In the genomic region with DNA sequence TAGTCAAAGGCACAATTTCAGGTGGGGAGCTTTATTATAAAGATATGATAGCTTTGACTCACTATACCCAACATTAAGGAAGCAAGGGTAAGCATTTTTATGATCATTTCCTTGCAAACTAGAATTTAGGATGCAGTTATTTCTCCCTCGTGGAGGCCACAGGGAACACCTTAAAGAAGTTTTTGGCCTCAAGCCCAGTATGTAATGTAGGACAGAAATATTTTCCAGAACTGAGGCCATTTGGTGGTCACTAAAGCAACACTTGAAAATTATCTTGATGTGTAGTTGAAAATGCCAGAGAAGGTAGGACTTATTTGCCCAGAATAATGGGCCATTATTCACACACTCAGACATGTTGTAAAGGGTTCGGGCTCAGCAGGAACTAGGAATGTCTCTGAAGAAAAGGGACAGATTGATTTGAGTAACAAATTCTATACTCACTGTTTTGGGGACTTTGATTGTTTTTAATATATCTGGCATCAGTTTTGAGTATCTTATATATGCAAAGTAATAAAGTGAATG, we compare ENCODE assay signal across 27 mouse cellular contexts.
DNase-seq lines count a peak whose midpoint lies in the region; ATAC-seq and TF ChIP-seq lines count a peak whose summit lies in the region.
"Had no signal": no experiment of that assay in that cellular context is flagged by ENCODE, and none has a peak within 500 bp of the region (broad histone marks: within the 10 kb centered on the region; RNA-seq: fewer than 3 reads in every experiment).

No protein-coding gene starts in this region.

- H3K4me1 ChIP-seq in embryonic facial prominence, embryonic 12.5 days: no peaks in the 10 kb centered on the region
- no peaks in the 10 kb centered on the region for H3K4me1 ChIP-seq in embryonic facial prominence, embryonic 10.5 days
- H3K4me1 ChIP-seq in lung, embryonic 14.5 days (ENCODE audit: insufficient read depth): no peaks in the 10 kb centered on the region
- peaks cover 5% of the 10 kb centered on the region for H3K4me1 ChIP-seq in lung, embryonic 16.5 days (replicated peaks; ENCODE audit: control insufficient read depth, insufficient read depth, low read length)
- H3K4me1 ChIP-seq in embryonic facial prominence, embryonic 14.5 days (ENCODE audit: control insufficient read depth, insufficient read depth, low read length): no peaks in the 10 kb centered on the region
- H3K4me1 ChIP-seq: forebrain, embryonic 10.5 days; forebrain, embryonic 12.5 days; forebrain, embryonic 15.5 days had no signal

- no peaks in the 10 kb centered on the region for H3K36me3 ChIP-seq in embryonic facial prominence, embryonic 12.5 days
- H3K36me3 ChIP-seq in embryonic facial prominence, embryonic 10.5 days (replicated peaks): no peaks in the 10 kb centered on the region
- H3K36me3 ChIP-seq in lung, embryonic 14.5 days (ENCODE audit: insufficient read depth): no peaks in the 10 kb centered on the region
- no peaks in the 10 kb centered on the region for H3K36me3 ChIP-seq in lung, embryonic 16.5 days (ENCODE audit: control insufficient read depth, insufficient read depth, low read length)
- no peaks in the 10 kb centered on the region for H3K36me3 ChIP-seq in embryonic facial prominence, embryonic 14.5 days (ENCODE audit: control insufficient read depth, insufficient read depth, low read length)
- H3K36me3 ChIP-seq: embryonic facial prominence, embryonic 15.5 days; forebrain, embryonic 10.5 days; forebrain, embryonic 12.5 days; forebrain, embryonic 15.5 days; G1E had no signal

- WGBS in embryonic facial prominence, embryonic 12.5 days: 52% methylated on average over 2 of the region's 2 CpGs
- WGBS in embryonic facial prominence, embryonic 10.5 days: 81% methylated on average over 2 of the region's 2 CpGs
- WGBS in lung, embryonic 14.5 days: 34% methylated on average over 2 of the region's 2 CpGs
- 34% methylated on average over 2 of the region's 2 CpGs for WGBS in lung, embryonic 16.5 days
- 49% methylated on average over 2 of the region's 2 CpGs for WGBS in embryonic facial prominence, embryonic 14.5 days

- H3K4me2 ChIP-seq in embryonic facial prominence, embryonic 12.5 days (replicated peaks): no peak overlapping the region
- no peak overlapping the region for H3K4me2 ChIP-seq in lung, embryonic 14.5 days
- H3K4me2 ChIP-seq in lung, embryonic 16.5 days (ENCODE audit: low read depth, low read length): no peak overlapping the region
- H3K4me2 ChIP-seq in embryonic facial prominence, embryonic 14.5 days (ENCODE audit: low read depth, low read length): no peak overlapping the region
- H3K4me2 ChIP-seq: embryonic facial prominence, embryonic 15.5 days; forebrain, embryonic 12.5 days; forebrain, embryonic 15.5 days had no signal

- DNase-seq in embryonic facial prominence, embryonic 10.5 days (ENCODE audit: low spot score): no peak
- DNase-seq in lung, embryonic 14.5 days: peak; percentile 63
- DNase-seq in lung, postnatal 4 days: no peak
- no peak for DNase-seq in lung, postnatal 14 days
- DNase-seq in embryonic facial prominence, embryonic 14.5 days (ENCODE audit: low spot score): peak; percentile 43
- DNase-seq in urinary bladder, postnatal 14 days (ENCODE audit: low spot score): no peak
- DNase-seq: adrenal gland, adult 8-10 months; adrenal gland, postnatal 14 days; adrenal gland, postnatal 36 days; B cell, adult 2 months; cerebellum, adult 11-12 months; cerebellum, adult 2 months; cerebellum, adult 9-10 months; cerebellum, postnatal 25 days; forebrain, postnatal 0 days had no signal

- no peak overlapping the region for H3K4me3 ChIP-seq in embryonic facial prominence, embryonic 12.5 days
- H3K4me3 ChIP-seq in embryonic facial prominence, embryonic 10.5 days: no peak overlapping the region
- H3K4me3 ChIP-seq in lung, embryonic 14.5 days (ENCODE audit: low read depth, low read length): no peak overlapping the region
- no peak overlapping the region for H3K4me3 ChIP-seq in lung, embryonic 16.5 days (ENCODE audit: low read length)
- no peak overlapping the region for H3K4me3 ChIP-seq in embryonic facial prominence, embryonic 14.5 days (ENCODE audit: low read depth, low read length)
- H3K4me3 ChIP-seq: embryonic facial prominence, embryonic 15.5 days; erythroblast, embryonic 14.5 days; forebrain, embryonic 10.5 days; forebrain, embryonic 12.5 days; forebrain, embryonic 15.5 days had no signal

- H3K9me3 ChIP-seq in embryonic facial prominence, embryonic 12.5 days: no peaks in the 10 kb centered on the region
- H3K9me3 ChIP-seq in embryonic facial prominence, embryonic 10.5 days: no peaks in the 10 kb centered on the region
- no peaks in the 10 kb centered on the region for H3K9me3 ChIP-seq in lung, embryonic 14.5 days (ENCODE audit: low read depth, low read length)
- no peaks in the 10 kb centered on the region for H3K9me3 ChIP-seq in lung, embryonic 16.5 days (ENCODE audit: control insufficient read depth, low read length)
- H3K9me3 ChIP-seq in embryonic facial prominence, embryonic 14.5 days (ENCODE audit: control insufficient read depth, low read length): no peaks in the 10 kb centered on the region
- H3K9me3 ChIP-seq: embryonic facial prominence, embryonic 15.5 days; forebrain, embryonic 10.5 days; forebrain, embryonic 12.5 days; forebrain, embryonic 15.5 days; G1E had no signal

- TF ChIP-seq CTCF in lung, embryonic 14.5 days (IDR thresholded peaks at IDR 0.05; ENCODE audit: low read depth): no peak

- 0 out of 2 replicates have a peak, but pooled peaks have one; percentile 35 for ATAC-seq in embryonic facial prominence, embryonic 12.5 days (ENCODE audit: insufficient number of reproducible peaks, insufficient read depth, low FRiP score, low TSS enrichment)
- ATAC-seq in lung, embryonic 14.5 days (ENCODE audit: insufficient read depth): peak; percentile 47; the same call in 1 of the 2 replicates
- ATAC-seq in lung, embryonic 16.5 days (ENCODE audit: low read depth): peak; percentile 69
- no peak for ATAC-seq in embryonic facial prominence, embryonic 14.5 days (ENCODE audit: low read depth)
- ATAC-seq: activated CD4-positive, CD25-positive, alpha-beta regulatory T cell, adult 4 months; CD4-positive, CD25-positive, alpha-beta regulatory T cell, adult 4 months; forebrain, embryonic 15.5 days; forebrain, postnatal 0 days; Patski had no signal

- H3K9ac ChIP-seq in embryonic facial prominence, embryonic 12.5 days: no peak overlapping the region
- no peak overlapping the region for H3K9ac ChIP-seq in lung, embryonic 14.5 days
- H3K9ac ChIP-seq in lung, embryonic 16.5 days (ENCODE audit: low read length): no peak overlapping the region
- H3K9ac ChIP-seq in embryonic facial prominence, embryonic 14.5 days (ENCODE audit: low read depth, low read length): no peak overlapping the region
- H3K9ac ChIP-seq: embryonic facial prominence, embryonic 15.5 days; forebrain, embryonic 12.5 days; forebrain, embryonic 15.5 days; forebrain, postnatal 0 days had no signal

- no peaks in the 10 kb centered on the region for H3K27me3 ChIP-seq in embryonic facial prominence, embryonic 12.5 days
- no peaks in the 10 kb centered on the region for H3K27me3 ChIP-seq in embryonic facial prominence, embryonic 10.5 days (replicated peaks; ENCODE audit: low read depth, poor library complexity, severe bottlenecking)
- no peaks in the 10 kb centered on the region for H3K27me3 ChIP-seq in lung, embryonic 14.5 days (ENCODE audit: insufficient read depth, low read length)
- H3K27me3 ChIP-seq in lung, embryonic 16.5 days (ENCODE audit: control insufficient read depth, insufficient read depth, low read depth, low read length): no peaks in the 10 kb centered on the region
- H3K27me3 ChIP-seq in embryonic facial prominence, embryonic 14.5 days (replicated peaks; ENCODE audit: control insufficient read depth, insufficient read depth, low read length): no peaks in the 10 kb centered on the region
- H3K27me3 ChIP-seq: CH12.LX; embryonic facial prominence, embryonic 15.5 days; forebrain, embryonic 12.5 days; forebrain, embryonic 15.5 days; Patski had no signal

- no peak overlapping the region for H3K27ac ChIP-seq in embryonic facial prominence, embryonic 12.5 days
- H3K27ac ChIP-seq in embryonic facial prominence, embryonic 10.5 days (replicated peaks): no peak overlapping the region
- no peak overlapping the region for H3K27ac ChIP-seq in lung, embryonic 14.5 days (ENCODE audit: low read depth)
- H3K27ac ChIP-seq in lung, embryonic 16.5 days (ENCODE audit: low read length): no peak overlapping the region
- H3K27ac ChIP-seq in embryonic facial prominence, embryonic 14.5 days (replicated peaks; ENCODE audit: low read depth, low read length): no peak overlapping the region
- H3K27ac ChIP-seq: embryonic facial prominence, embryonic 15.5 days; forebrain, embryonic 10.5 days; forebrain, embryonic 12.5 days; forebrain, embryonic 15.5 days had no signal

Comparison
In these comparisons a context has a peak if more than half of its experiments do, and no peak if none do; other contexts are left out.
1. DNase-seq: peak in lung, embryonic 14.5 days (single experiment) and embryonic facial prominence, embryonic 14.5 days (single experiment); none in embryonic facial prominence, embryonic 10.5 days (single experiment), lung, postnatal 4 days (0 of 2), lung, postnatal 14 days (single experiment) and urinary bladder, postnatal 14 days (single experiment).